Mouse (Mus musculus) C2C12 (cell line): ENCODE data around the gene Pifo.

Experiments used
- CEBPB ChIP-seq: IDR thresholded peaks from one replicate; pipeline ENCODE4 v1.6.1; 2011; ENCODE audit warnings: low read depth, mild to moderate bottlenecking, control low read depth, moderate library complexity
- CTCF ChIP-seq: IDR thresholded peaks from one replicate; pipeline ENCODE4 v1.5.1; 2011; ENCODE audit not compliant: control insufficient read depth, insufficient read depth, insufficient read length
- MAX ChIP-seq: IDR thresholded peaks from one replicate; pipeline ENCODE4 v1.6.1; 2011; ENCODE audit warnings: mild to moderate bottlenecking, control low read depth
- MYOD1 ChIP-seq: IDR thresholded peaks from one replicate; pipeline ENCODE4 v1.6.1; 2011; ENCODE audit warnings: low read depth; ENCODE audit not compliant: control insufficient read depth, insufficient read length
- MYOG ChIP-seq: IDR thresholded peaks from one replicate; pipeline ENCODE4 v1.6.1; 2011; ENCODE audit not compliant: control insufficient read depth, insufficient read length; ENCODE audit errors: extremely low read depth
- USF1 ChIP-seq: IDR thresholded peaks from one replicate; pipeline ENCODE4 v1.6.1; 2011; ENCODE audit warnings: low read depth, mild to moderate bottlenecking, control low read depth, moderate library complexity

GRCm38 (mm10) chr3:105951348-105951747, 63.1 kb downstream of the Pifo start:
- TF ChIP-seq CTCF: no peak
- TF ChIP-seq USF1: no peak
- no peak for TF ChIP-seq MYOG
- TF ChIP-seq MYOD1: no peak
- no peak for TF ChIP-seq MAX
- TF ChIP-seq CEBPB: no peak
